Mouse (Mus musculus): Measurements from ENCODE around the gene Gm28372.
"Not testable (repeated sequence)": the region's sequence is repeated elsewhere in the genome, so short reads cannot be mapped to it uniquely, and the experiment has no call there.

Gm28372 gene

DNA sequence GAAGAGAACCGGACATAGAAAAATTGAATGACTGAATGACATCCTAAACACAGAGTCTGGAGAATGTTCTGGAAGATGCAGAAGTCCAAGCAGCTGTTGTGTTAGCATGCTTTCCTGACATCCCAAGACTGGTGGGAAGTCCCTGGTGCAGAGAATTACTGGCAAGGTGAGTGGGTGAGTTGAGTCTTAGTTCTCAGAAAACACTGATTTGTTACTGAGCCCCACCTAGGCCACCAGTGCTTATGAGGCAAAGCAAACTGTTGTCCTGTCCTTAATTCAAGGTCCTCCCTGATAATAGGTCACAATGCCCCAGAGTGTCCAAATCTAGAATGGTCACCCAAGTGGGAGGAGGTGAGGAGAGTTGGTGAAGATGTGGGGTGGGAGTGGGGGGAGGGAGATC lies at the start of gene Gm28372, which contains the start of gene 1700020A23Rik:
TSS of gene Gm28372 (plus strand) at position 301 of the 400 bp plus-strand sequence.
TSS of gene 1700020A23Rik (plus strand) at position 321 of the 400 bp plus-strand sequence.
- no peak for DNase-seq (ENCODE audit: low read depth, low spot score)

DNA sequence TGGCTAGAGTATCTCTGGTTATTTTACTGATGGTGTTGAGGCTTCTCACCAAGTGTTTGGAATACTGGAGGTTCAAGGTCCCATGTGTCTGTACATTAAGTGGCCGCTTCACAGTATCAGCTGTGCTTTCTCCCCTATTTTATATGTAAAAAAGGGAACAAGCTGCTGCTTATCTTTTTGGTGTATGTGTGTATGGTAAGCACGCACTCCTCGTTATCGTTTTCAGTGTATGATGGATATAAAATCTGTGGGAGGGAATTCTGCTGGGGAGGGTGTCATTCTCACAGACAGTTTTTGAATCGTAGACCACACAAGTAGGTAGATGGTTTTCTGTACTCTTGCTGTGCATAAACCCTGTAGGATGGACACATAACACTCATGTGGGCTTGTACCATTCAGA lies 47.5 kb upstream of the Gm28372 start:
- no peak for DNase-seq (ENCODE audit: low read depth, low spot score)

DNA sequence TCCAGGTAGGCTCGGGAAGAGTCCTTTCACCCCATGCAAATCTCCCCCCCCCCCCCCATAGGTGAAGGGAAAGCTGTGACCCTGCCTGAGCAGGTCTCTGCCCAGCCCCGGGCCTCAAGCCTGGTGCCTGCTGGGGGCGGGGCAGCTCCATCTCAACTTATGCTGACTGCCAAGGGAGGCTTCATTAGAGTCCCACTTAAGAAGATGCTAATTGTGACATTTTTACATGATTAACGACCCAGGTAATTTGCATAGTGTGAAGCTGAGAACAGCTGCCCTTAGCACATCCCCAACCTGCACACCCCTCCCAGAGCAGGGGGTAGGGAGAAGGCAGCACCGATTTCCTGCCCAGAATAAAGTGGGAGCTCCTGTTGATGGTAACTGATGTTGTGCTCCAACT lies 46.2 kb upstream of the Gm28372 start:
- DNase-seq (ENCODE audit: low read depth, low spot score), result no peak

DNA sequence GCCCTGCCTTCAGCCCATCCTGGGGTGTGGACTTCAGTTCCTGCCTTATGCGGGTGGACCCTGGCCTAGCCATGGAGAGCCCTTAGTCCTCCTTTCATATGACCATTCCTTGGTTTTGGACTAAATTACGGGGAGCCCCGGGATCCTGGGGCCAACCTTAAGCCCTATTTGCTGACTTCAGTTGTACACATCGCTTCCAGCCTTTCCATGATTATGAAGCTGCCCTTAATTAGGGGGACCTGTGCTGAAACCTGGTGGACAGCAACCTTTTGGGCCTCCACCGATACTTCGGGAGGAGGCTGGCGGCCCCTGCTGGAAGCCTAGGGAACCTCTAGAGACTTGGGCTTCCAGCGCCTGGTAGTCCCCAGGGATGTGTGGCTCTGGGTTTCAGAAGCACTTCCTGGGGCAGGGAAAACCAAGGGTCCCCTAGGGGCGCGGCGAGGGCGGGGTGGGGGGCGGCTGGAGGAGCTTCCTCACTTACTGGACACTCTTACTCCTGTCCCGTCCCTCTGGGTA lies 42.5 kb upstream of the Gm28372 start:
- DNase-seq (ENCODE audit: low read depth, low spot score), result no peak

DNA sequence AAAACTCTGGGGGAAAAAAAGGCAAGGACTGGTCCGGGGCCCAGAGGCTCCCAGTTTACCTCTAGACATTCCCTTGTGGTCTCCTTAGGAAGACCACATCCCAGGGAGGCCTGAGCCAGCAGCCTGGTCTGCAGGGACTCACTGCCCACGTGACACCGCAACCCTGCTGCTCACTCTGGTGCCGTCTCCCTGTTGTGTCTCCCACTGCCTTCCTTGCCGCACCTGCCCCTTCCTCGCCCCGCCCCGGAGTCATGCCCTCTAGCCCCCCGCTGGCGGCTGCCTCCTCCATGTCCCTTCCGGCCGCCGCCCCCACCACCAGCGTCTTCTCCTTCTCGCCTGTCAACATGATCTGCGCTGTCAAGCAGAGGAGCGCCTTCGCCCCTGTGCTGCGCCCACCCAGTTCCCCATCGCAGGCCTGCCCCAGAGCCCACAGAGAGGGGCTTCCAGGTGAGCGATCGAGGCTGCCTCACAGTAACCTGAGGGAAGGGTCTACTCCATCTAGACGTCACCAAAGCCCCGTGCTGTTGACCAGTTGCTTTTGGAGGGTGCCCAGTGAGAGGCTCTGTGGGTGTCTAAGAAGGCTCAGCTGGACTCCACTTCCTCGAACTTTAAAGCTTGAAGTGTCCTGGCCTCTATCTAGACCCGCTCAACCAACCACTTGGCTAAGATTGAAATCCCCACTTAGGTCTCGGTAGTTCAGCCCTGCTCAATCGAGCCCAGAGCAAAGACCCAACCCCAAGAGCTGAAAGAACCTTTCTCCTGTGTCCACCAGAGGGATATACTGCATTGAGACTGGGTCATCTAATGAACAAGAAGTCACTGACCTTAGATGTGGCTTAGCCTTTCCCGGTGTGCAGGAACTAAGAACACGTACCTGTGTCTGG lies 39.6 kb upstream of the Gm28372 start:
- no peak for DNase-seq (ENCODE audit: low read depth, low spot score)

DNA sequence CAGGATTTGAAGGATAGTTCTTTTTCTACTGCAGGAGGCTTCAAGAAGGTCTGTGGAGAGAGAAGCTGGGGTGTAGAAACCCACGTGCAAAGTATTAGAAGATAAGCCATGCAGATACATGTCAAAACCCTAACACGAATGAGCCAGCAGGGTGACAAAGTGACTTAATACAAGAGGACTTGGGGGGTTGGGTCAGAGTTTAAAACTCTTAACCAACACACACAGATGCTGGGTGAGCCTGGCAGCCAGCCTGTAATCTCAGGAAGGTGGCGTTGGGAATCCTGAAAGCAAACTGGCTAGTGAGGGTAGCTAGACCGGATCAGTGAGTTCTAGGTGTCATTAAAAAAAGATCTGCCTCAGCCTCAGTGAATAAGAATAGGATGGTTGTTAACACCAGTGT lies 37.7 kb upstream of the Gm28372 start:
- DNase-seq (ENCODE audit: low read depth, low spot score), result no peak

DNA sequence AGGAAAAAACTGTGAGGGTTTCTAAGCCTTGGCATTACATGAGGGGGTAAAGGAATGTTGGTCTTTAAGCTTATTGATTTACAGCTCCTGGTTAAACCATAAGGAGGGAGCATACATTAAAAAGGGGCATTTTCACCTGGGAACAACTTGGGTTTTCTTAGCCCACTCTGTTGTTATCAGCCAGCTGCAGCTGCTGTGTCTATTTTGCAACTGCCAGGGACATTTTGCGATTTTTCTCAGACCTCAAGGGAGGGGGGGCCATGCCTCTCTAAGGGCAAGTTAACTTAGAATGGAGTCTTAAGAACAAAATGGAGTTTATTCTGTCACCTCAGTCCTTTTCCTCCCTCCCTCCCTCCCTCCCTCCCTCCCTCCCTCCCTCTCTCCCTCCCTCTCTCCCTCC lies 32.0 kb upstream of the Gm28372 start:
- DNase-seq (ENCODE audit: low read depth, low spot score), result not testable (repeated sequence)

DNA sequence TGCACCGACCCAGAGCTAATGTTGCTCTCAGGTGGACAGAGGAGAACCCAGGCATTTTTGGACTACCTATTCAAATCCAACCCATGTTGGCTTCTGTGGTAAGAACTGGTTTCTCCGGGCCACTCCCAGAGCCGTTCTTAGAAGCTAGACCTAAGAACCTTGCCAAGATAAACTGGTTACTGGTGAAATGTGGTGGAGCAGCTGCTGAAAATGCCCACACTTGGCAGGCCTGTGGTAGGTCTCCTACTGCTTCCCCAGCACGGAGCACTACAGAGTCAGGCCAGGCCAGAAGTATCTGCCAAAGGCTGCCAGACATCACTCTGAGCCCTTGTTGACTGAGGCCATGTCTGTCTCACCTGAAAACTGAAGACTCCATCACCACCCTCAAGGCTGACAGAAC lies 30.1 kb upstream of the Gm28372 start:
- no peak for DNase-seq (ENCODE audit: low read depth, low spot score)

DNA sequence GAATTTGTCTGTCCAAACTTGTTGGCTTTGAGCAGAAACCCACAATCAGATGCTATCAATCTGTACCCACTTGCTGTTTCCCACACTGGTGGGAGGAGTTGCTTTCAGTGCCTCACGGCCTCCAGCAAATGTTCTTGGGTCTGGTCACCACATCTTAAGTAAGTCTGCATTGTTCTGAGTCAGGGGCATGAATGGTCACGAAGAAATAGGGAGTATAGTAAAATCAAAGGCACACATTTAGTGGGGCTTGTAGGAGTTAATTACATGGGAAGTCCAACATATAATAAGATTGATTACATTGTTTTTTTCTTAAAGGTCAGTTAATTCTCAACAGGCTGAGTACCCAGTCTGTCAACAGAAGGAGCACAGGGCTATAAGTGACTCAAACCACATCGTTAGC lies 21.8 kb upstream of the Gm28372 start:
- no peak for DNase-seq (ENCODE audit: low read depth, low spot score)

DNA sequence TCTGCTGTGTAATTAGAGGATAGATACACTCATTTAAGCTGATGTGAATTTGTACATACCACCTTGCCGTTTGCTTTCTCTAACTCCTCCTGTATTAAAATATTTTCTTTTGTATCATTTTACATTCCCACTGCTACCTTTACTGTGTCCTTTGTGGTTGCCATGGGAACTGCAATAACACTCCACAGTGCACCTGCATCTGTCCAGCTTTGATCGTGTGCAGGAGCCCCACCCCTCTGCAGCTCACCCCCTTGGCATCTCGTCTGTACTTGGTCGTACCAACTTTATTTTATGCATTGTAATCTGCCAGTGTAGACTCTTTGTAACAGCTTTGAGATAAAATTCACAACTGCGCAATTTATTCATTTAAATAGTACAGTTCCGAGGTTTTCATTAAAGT lies 21.1 kb upstream of the Gm28372 start:
- no peak for DNase-seq (ENCODE audit: low read depth, low spot score)

DNA sequence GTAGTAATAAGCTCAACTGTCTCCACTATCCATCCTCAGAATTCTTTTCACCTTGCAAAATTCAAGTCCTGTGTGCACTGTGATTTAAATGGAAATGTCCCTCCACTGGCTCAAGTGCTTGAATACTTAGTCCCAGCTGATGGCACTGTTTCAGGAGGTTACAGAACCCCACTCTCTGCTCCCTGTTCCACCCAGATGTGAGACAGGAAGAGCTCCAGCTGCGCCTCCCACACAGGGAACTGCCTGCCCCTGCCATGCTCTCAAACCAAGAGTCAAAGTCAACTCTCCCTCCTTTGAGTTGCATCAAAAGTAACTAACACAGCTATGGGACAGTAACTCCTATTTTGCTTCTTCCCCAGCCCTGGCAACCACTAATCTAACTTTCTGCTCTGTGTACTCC lies 18.8 kb upstream of the Gm28372 start:
- no peak for DNase-seq (ENCODE audit: low read depth, low spot score)

DNA sequence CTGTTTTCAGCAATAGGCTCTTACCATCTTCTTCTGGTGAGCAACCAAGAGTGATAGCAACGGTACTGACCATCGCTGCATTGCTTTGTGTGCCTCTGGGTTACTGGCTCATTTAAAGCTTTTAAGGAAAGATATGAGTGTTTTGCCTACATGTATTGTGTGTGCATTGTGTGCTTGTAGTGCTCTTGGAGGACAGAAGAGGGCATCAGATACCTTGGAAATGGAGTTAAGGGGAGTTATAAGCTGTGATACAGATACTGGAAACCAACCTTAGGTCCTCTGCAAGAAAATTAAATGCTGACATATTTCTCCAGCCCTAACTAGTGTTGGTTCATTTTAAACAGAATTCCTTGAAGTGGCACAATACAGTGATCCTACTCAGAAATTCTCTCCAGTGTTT lies 16.2 kb upstream of the Gm28372 start:
- no peak for DNase-seq (ENCODE audit: low read depth, low spot score)

DNA sequence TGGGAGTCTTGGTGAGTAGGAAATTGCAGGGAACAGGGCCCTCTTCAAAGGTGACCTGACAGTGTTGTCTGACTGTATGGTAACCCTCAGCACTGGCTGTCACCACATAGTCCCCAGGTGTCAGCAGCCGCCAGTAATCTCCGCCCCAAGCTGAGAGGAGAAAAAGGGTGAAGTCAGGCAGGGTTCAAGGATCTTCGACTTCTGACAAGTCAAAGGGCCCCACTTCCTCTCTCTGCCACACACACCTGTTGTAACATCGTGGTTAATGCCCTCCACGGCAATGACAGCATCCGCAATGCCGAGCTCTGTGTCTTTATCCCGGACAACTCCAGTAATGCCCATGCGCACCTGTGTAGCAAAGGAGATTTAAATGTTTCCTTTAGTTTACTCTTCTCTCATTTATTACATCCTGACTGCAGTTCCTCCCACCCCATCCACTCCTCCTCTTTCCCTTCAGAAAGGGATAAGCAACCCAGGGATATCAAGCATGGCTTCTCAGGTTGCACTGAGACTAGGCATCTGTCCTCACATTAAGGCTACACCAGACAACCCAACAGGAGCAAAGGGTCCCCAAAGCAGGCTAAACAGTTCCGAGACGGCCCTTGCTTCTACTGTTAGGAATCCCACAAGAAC lies 13.9 kb upstream of the Gm28372 start:
- no peak for DNase-seq (ENCODE audit: low read depth, low spot score)

DNA sequence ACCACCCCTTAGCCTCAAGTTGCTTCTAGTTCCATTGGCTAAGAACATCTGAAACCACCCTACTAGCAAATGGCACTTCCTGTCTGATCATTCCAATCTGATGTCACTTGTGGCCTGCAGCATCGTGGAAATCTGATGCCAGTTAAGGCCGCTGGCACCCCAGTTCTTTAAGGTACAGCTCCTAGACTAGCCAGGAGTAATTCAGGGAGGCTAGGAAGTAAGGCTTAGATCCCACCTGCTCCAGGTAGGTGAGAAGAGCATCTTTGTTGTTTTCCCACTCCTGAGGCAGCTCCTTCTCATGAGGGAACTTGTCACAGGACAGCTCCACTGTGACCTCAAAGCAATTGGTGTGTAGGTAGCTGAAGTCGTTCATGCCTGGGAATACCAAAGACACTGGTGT lies 12.2 kb upstream of the Gm28372 start:
- DNase-seq (ENCODE audit: low read depth, low spot score), result no peak

DNA sequence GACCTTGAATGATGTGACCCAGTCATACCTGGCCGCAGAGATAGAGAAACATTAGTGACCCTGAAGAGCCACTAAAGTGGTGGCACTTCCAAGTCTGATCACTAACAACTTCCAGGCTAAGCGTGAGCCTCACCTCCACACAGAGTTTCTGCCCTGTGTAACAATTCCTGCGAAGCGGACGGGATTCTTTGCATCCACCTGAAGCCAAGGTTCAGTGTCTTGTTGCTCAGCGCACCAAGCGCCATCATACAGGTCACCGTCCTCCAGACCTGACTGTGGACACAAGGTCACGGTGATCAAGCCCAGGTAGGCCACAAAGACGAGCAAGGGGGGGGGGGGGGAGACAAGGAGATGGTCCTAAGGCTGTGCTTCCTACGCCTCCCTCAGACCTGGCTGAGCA lies 9.3 kb upstream of the Gm28372 start:
- DNase-seq (ENCODE audit: low read depth, low spot score), result no peak

DNA sequence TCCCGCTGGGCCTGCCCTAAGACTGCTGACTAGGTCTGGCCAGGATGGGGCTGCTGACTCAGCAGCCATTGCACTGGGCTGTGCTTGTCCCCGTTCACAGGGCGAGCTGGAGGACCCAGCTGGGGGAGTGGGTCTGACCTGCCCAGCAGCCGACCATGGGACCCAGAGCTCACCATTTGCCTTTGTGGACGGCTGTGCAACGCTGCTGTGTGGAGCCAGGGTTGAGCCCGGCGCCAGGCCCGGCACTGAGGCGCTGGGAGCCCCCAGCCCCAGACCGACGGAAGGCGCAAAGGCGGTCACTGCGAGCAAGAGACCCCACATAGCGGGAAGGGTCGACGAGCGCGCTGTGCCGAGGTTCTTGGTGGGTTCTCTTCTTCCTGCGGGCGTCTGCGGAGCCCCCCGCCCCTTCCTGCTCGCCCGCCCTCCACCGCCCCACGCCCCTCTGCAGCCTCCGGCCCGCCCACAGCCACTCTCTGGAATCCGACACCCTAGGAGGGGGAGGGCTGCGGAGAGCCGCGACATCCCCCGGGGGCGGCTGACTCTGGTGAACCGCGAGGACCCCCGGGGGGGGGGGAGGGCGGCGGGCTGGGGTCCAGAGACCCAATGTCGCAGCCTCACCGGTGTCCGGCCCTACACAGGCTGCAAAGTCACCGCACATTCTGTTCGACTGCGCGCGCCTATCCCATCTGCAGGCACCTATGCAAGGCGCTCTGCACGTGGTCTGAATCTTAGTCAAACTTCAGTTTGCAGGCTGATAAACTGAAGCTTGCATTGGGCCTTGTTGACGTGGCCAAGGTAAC lies 7.7 kb upstream of the Gm28372 start, which contains the start of gene Cpxm1:
TSS of gene Cpxm1 (minus strand) at position 389 of the 800 bp plus-strand sequence.
- DNase-seq (ENCODE audit: low read depth, low spot score), result no peak

DNA sequence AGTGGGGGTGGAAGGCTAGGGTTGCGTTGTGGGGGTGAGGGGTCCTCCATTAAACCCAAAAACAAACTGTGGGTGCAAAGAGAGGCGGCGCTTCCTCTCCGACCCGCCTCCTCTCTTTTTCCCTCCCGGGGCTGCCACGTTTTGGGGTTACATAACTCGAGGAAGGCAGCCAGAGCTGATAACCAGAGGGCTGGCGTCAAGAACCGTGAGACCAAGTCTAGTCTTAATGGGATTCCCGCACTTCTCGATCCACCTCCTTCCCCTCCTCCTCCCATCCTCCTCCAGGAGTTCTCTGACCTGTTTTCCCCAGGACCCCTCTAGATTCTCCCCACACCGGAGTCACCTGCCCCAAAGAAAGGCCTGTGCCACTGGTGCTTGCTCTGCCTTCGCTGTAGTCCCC lies 6.9 kb upstream of the Gm28372 start:
- no peak for DNase-seq (ENCODE audit: low read depth, low spot score)

DNA sequence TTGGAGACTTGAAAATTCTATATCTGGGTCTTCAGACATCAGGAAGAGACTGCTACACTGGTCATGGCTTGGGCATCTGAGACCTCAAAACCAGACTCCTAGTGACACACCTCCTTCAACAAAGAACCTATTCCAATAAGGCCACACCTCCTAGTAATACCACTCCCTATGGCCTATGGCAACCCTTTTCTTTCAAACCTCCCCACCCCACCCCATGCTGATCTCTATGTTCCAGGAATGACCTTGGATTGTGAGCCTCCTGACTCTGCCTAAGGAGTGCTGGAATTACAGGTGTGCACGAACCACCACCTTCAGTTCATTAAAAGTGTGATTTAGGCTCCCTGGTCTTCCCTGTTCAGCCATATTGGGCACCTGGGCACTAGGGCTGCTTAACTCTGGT lies 5.0 kb upstream of the Gm28372 start:
- DNase-seq (ENCODE audit: low read depth, low spot score), result no peak

DNA sequence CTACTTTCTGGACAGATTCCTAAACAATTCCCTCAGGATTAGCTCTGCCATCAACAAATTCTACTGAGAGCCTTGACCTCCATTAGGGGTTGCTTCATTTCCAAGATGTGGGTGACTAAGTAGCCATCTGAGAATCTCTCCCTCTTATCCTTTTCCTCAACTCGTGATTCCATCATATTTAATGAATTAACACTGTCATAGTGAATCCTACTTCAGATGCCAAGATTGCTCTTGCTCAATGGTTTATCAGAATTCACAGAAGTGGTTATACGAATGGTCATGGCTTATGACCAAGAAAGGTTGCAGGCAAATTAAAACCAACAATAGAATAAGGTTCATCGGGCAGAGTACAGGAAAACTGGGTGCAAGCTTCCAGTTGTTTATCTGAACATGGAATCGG lies 3.1 kb upstream of the Gm28372 start:
- no peak for DNase-seq (ENCODE audit: low read depth, low spot score)

DNA sequence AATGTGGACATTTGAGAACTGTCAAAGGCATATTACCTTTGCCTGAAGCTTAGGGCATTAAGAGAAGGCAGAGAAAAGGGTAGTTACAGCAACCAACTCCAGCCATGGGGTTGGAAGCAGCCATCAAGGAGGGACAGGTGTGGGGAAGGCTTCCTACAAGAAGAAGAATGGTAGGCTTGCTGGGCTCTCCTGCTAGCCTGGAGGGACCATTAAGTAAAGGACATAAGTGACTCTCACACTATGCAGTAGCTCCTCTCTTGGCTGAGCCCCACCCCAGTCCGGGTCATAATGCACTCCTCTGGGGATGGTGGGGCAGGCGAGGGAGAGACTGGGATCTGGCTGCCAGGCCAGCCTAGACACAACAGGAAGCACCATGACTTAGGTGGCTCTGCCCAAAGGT lies 1.1 kb downstream of the Gm28372 start, which contains the start of gene Tmem239:
TSS of gene Tmem239 (plus strand) at position 301 of the 400 bp plus-strand sequence.
- no peak for DNase-seq (ENCODE audit: low read depth, low spot score)

DNA sequence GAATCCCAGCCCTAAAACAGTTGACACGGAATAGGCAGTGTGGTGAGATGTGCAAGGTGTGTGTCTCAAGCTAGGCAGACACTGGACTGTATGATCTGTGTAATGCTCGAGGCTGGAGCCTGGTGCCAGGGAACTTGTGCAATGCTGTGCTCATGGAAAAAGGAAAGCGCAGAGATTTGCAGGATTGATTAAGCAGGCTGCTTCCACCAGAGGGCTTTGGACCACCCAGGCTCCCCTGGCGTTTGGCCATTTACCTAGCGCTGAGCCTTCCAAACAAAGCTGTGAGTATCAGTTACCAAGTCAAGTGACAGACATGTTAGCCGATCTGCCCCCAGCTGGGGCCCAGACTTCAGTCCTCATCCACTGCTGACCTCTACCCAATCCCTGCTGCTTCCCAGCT lies 3.2 kb downstream of the Gm28372 start:
- DNase-seq (ENCODE audit: low read depth, low spot score), result no peak
